Mouse (Mus musculus): ENCODE data around the gene Bmpr1b.

Gene Bmpr1b

GRCm38 (mm10) chr3:142106227-142106626 lies 63.0 kb downstream of the Bmpr1b start:
- DNase-seq: no peak

- DNase-seq: no peak
Observed at GRCm38 (mm10) chr3:142104027-142104805, 65.0 kb downstream of the Bmpr1b start.

GRCm38 (mm10) chr3:142103622-142104021 lies 65.6 kb downstream of the Bmpr1b start:
- DNase-seq: no peak

GRCm38 (mm10) chr3:142099151-142099550 lies 70.1 kb downstream of the Bmpr1b start:
- no peak for DNase-seq

GRCm38 (mm10) chr3:142094049-142094448 lies 75.2 kb downstream of the Bmpr1b start:
- no peak for DNase-seq

GRCm38 (mm10) chr3:142089684-142090083 lies 79.5 kb downstream of the Bmpr1b start:
- DNase-seq: no peak

GRCm38 (mm10) chr3:142085938-142086337 lies 83.3 kb downstream of the Bmpr1b start:
- no peak for DNase-seq

- DNase-seq: no peak
Observed at GRCm38 (mm10) chr3:142084091-142084490, 85.1 kb downstream of the Bmpr1b start.

GRCm38 (mm10) chr3:142077723-142078302 lies 91.4 kb downstream of the Bmpr1b start:
- no peak for DNase-seq

GRCm38 (mm10) chr3:142071601-142072000 lies 97.6 kb downstream of the Bmpr1b start:
- no peak for DNase-seq

- DNase-seq: no peak
Observed at GRCm38 (mm10) chr3:142066792-142067346, 102.4 kb downstream of the Bmpr1b start.

- no peak for DNase-seq
Observed at GRCm38 (mm10) chr3:142065111-142065510, 104.1 kb downstream of the Bmpr1b start.

GRCm38 (mm10) chr3:142063536-142064226 lies 105.5 kb downstream of the Bmpr1b start:
- DNase-seq: no peak

- DNase-seq: no peak
Observed at GRCm38 (mm10) chr3:142061267-142061666, 108.0 kb downstream of the Bmpr1b start.

GRCm38 (mm10) chr3:142059890-142060289 lies 109.3 kb downstream of the Bmpr1b start:
- DNase-seq: no peak

- DNase-seq: no peak
Observed at GRCm38 (mm10) chr3:142050681-142051080, 118.5 kb downstream of the Bmpr1b start.

GRCm38 (mm10) chr3:142049610-142050009 lies 119.6 kb downstream of the Bmpr1b start:
- DNase-seq: no peak

- DNase-seq: no peak
Observed at GRCm38 (mm10) chr3:142049093-142049492, 120.1 kb downstream of the Bmpr1b start.

- no peak for DNase-seq
Observed at GRCm38 (mm10) chr3:142048493-142048892, 120.7 kb downstream of the Bmpr1b start.

- no peak for DNase-seq
Observed at GRCm38 (mm10) chr3:142043463-142043862, 125.8 kb downstream of the Bmpr1b start.

GRCm38 (mm10) chr3:142043006-142043405 lies 126.2 kb downstream of the Bmpr1b start:
- no peak for DNase-seq

GRCm38 (mm10) chr3:142040345-142040744 lies 128.9 kb downstream of the Bmpr1b start:
- peak; percentile 11 for DNase-seq

- DNase-seq: no peak
Observed at GRCm38 (mm10) chr3:142034160-142034559, 135.1 kb downstream of the Bmpr1b start.

GRCm38 (mm10) chr3:142019716-142020115 lies 149.5 kb downstream of the Bmpr1b start:
- DNase-seq: no peak
